Mouse (Mus musculus): ENCODE data around the gene Kcnj14.

Gene Kcnj14

GRCm38 (mm10) chr7:45824598-45824997, at the start of gene Kcnj14:
Gene Kcnj14, minus strand, starts transcription at chr7:45824782.
- no peak for DNase-seq (ENCODE audit: low spot score)

- peak; percentile 48 for DNase-seq (ENCODE audit: low spot score)
Measured at GRCm38 (mm10) chr7:45873061-45873947, 48.7 kb upstream of the Kcnj14 start.

GRCm38 (mm10) chr7:45872624-45873023, 48.0 kb upstream of the Kcnj14 start, which contains the start of gene Kdelr1:
Gene Kdelr1, plus strand, starts transcription at chr7:45872772.
- DNase-seq (ENCODE audit: low spot score) = peak; percentile 88

- DNase-seq (ENCODE audit: low spot score) = no peak
Measured at GRCm38 (mm10) chr7:45870282-45871058, 45.9 kb upstream of the Kcnj14 start.

- no peak for DNase-seq (ENCODE audit: low spot score)
Measured at GRCm38 (mm10) chr7:45869787-45870186, 45.2 kb upstream of the Kcnj14 start.

GRCm38 (mm10) chr7:45869107-45869670, 44.6 kb upstream of the Kcnj14 start:
- no peak for DNase-seq (ENCODE audit: low spot score)

- DNase-seq (ENCODE audit: low spot score) = no peak
Measured at GRCm38 (mm10) chr7:45867871-45868270, 43.3 kb upstream of the Kcnj14 start.

- DNase-seq (ENCODE audit: low spot score) = peak; percentile 92
Measured at GRCm38 (mm10) chr7:45865925-45866910, 41.6 kb upstream of the Kcnj14 start.

- no peak for DNase-seq (ENCODE audit: low spot score)
Measured at GRCm38 (mm10) chr7:45864435-45864834, 39.9 kb upstream of the Kcnj14 start.

- DNase-seq (ENCODE audit: low spot score) = no peak
Measured at GRCm38 (mm10) chr7:45862804-45863203, 38.2 kb upstream of the Kcnj14 start.

- no peak for DNase-seq (ENCODE audit: low spot score)
Measured at GRCm38 (mm10) chr7:45859008-45859407, 34.4 kb upstream of the Kcnj14 start.

GRCm38 (mm10) chr7:45856950-45857901, 32.6 kb upstream of the Kcnj14 start:
- DNase-seq (ENCODE audit: low spot score) = no peak

- DNase-seq (ENCODE audit: low spot score) = no peak
Measured at GRCm38 (mm10) chr7:45853089-45853488, 28.5 kb upstream of the Kcnj14 start.

- DNase-seq (ENCODE audit: low spot score) = no peak
Measured at GRCm38 (mm10) chr7:45850661-45851060, 26.1 kb upstream of the Kcnj14 start.

GRCm38 (mm10) chr7:45848447-45849027, 24.0 kb upstream of the Kcnj14 start:
- no peak for DNase-seq (ENCODE audit: low spot score)

GRCm38 (mm10) chr7:45842950-45843744, 18.6 kb upstream of the Kcnj14 start:
- no peak for DNase-seq (ENCODE audit: low spot score)

GRCm38 (mm10) chr7:45833924-45834323, 9.3 kb upstream of the Kcnj14 start:
- DNase-seq (ENCODE audit: low spot score) = no peak

GRCm38 (mm10) chr7:45833148-45833790, 8.7 kb upstream of the Kcnj14 start:
- no peak for DNase-seq (ENCODE audit: low spot score)
